Mouse (Mus musculus): ENCODE measurements around the gene Gga3. TPM values are rescaled to one million over a fixed set of nuclear protein-coding genes. Genes with fewer than 3 reads are reported as not detected.
"Not testable (repeated sequence)": the region's sequence is repeated elsewhere in the genome, so short reads cannot be mapped to it uniquely, and the experiment has no call there.

Gene Gga3
- total RNA-seq (2014; fragmentation: Nextera tagmentation) (58.5 and 95.5 TPM in 2 replicates), total RNA-seq (2017) (13.7 and 22.7 TPM in 2 replicates), polyA plus RNA-seq (2012) (102 and 144 TPM in 2 replicates)

DNA sequence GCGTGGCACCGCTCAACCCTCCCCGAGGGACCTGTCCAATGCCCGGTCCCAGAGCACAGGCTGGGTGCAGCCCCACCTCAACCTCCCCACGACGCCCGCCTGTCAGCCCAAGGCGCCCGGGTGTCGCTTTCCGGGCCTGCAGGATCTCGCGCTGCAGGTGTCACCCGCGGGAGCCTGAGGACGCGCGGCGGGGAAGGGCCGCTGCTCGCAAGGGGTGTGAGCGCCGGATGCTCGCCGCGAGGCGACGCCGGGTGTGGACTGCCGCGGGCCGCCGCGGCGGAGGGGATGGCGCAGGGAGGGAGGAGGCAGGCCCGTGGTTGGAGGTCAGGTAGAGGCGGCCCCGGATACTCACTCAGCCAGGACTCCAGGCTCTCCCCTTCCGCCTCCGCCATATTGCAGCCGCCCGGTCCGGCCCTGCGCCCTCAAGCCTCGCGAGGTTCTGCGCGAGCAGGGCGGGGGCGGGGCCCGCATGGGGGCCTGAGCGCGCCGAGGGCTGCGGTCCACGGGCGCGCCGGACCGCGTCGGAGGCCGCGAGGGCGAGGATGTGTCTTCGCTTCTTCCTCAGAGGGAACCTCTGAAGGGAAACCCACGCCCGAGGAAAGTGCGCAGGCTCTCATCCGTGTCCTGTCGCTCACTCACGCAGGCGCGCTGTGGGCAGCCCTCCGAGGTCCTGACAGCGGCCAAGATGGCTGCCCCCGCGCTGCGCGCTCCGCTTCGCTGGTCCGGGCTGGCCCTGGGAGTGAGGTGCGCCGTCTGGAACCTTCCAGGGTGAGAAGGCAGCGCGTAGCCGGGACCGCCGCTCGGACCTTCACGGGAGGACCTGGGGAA is at the start of gene Gga3, which contains the start of gene Mrps7:
Gga3 (minus strand) TSS at position 576 of the 828 bp plus-strand sequence.
Mrps7 (plus strand) TSS at position 450 of the 828 bp plus-strand sequence.
- peaks cover 78% of the 10 kb centered on the region for H3K4me1 ChIP-seq (ENCODE audit: insufficient read depth, low read depth, low read length)
- H3K27me3 ChIP-seq (ENCODE audit: insufficient read depth, low read length), result no peaks in the 10 kb centered on the region
- H3K9me3 ChIP-seq (replicated peaks), result no peaks in the 10 kb centered on the region
- TF ChIP-seq POLR2AphosphoS5 (IDR thresholded peaks at IDR 0.05; ENCODE audit: insufficient replicate concordance, low read depth, low read length) (no peak), GATA2 (IDR thresholded peaks at IDR 0.05; ENCODE audit: borderline replicate concordance, low read depth, low read length) (no peak), CTCF (IDR thresholded peaks at IDR 0.05; ENCODE audit: low read depth, low read length) (no peak), GATA1 (IDR thresholded peaks at IDR 0.05; ENCODE audit: borderline replicate concordance, low read length) (no peak)
- peak; percentile 90 for DNase-seq (ENCODE audit: low spot score)
- H3K4me3 ChIP-seq (ENCODE audit: low read depth, low read length), result peak within 1 kb of the TSS; percentile 97
- peak; percentile 83 for ATAC-seq (ENCODE audit: extremely low read depth, insufficient number of reproducible peaks, low FRiP score, poor library complexity, severe bottlenecking)
- peaks cover 75% of the 10 kb centered on the region for H3K36me3 ChIP-seq (replicated peaks)

DNA sequence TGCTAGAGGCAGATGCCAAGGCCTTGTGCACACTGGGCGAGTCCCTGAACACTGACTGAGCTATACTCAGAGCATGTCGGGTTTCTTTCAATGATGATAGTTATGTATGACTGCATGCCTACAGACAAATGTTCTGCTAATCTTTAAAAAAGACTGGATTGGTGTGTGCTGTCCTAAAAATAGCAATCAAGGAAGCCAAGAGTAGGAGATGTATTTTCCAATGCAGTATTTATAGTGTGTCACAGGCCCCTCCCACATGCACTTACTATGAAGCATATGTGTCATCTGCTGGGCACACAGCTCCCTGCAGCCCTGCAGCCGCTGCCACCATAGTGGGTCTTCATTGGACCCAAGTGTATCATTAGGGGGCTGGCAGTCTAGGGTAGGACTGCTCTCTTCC is 49.3 kb upstream of the Gga3 start:
- ATAC-seq (ENCODE audit: extremely low read depth, insufficient number of reproducible peaks, low FRiP score, poor library complexity, severe bottlenecking), result no peak
- Histone ChIP-seq H3K4me3 (ENCODE audit: low read depth, low read length) (no peak overlapping the region), H3K27me3 (ENCODE audit: insufficient read depth, low read length) (no peaks in the 10 kb centered on the region), H3K4me1 (ENCODE audit: insufficient read depth, low read depth, low read length) (peaks cover 31% of the 10 kb centered on the region), H3K36me3 (replicated peaks) (peaks cover 95% of the 10 kb centered on the region), H3K9me3 (replicated peaks) (no peaks in the 10 kb centered on the region)
- DNase-seq (ENCODE audit: low spot score), result no peak
- TF ChIP-seq CTCF (IDR thresholded peaks at IDR 0.05; ENCODE audit: low read depth, low read length), result no peak

DNA sequence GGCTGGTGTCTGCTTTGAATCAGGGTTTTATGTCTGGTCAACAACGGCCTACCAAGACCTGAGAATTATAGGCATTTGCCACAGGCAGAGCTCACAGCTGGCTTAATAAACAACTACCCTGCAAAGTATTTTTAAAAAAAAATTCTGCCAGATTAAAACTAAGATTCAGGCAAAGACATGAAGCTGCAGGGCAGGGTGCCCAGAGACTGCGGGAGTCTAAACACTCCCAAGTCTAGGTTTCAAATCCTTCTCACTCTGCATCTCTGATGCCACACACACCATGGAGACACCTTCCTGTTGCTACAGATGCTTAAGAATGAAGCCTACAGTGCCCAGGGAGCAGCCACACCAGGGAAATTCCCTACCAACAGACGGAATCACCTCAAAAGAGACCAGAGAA is 47.8 kb upstream of the Gga3 start:
- H3K27me3 ChIP-seq (ENCODE audit: insufficient read depth, low read length), result no peaks in the 10 kb centered on the region
- H3K4me3 ChIP-seq (ENCODE audit: low read depth, low read length), result no peak overlapping the region
- DNase-seq (ENCODE audit: low spot score) (no peak), ATAC-seq (ENCODE audit: extremely low read depth, insufficient number of reproducible peaks, low FRiP score, poor library complexity, severe bottlenecking) (no peak)
- TF ChIP-seq POLR2AphosphoS5 (IDR thresholded peaks at IDR 0.05; ENCODE audit: insufficient replicate concordance, low read depth, low read length), result no peak
- no peak for TF ChIP-seq GATA2 (IDR thresholded peaks at IDR 0.05; ENCODE audit: borderline replicate concordance, low read depth, low read length)
- no peak for TF ChIP-seq GATA1 (IDR thresholded peaks at IDR 0.05; ENCODE audit: borderline replicate concordance, low read length)
- no peak for TF ChIP-seq TAL1 (conservative IDR thresholded peaks at IDR 0.05; ENCODE audit: low read depth, low read length)
- TF ChIP-seq CTCF (IDR thresholded peaks at IDR 0.05; ENCODE audit: low read depth, low read length), result no peak
- no peaks in the 10 kb centered on the region for H3K9me3 ChIP-seq (replicated peaks)
- H3K36me3 ChIP-seq (replicated peaks), result peaks cover 99% of the 10 kb centered on the region
- H3K4me1 ChIP-seq (ENCODE audit: insufficient read depth, low read depth, low read length), result peaks cover 33% of the 10 kb centered on the region

DNA sequence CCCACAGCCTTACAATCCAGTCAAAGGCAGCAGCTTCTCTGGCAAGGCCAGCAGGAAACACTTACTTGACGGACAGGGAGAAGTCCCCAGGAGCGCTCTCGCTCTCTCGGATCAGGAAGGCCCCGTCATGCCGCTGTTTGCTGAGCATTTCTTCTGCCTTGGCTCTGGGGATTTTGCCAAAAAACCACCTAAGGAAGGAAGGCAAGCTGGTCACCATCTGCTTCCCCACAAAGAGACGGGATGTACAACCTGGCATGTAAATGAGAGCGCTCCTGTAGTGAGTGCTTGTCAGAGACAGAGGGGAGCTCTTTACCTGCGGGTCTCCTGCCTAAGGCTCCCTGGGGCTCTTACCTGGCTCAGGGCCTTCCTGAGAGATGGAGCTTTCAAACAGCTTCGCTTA is 45.9 kb upstream of the Gga3 start:
- Histone ChIP-seq H3K36me3 (replicated peaks) (peaks cover 97% of the 10 kb centered on the region), H3K9me3 (replicated peaks) (no peaks in the 10 kb centered on the region), H3K4me1 (ENCODE audit: insufficient read depth, low read depth, low read length) (peaks cover 30% of the 10 kb centered on the region), H3K4me3 (ENCODE audit: low read depth, low read length) (no peak overlapping the region), H3K27me3 (ENCODE audit: insufficient read depth, low read length) (no peaks in the 10 kb centered on the region)
- no peak for ATAC-seq (ENCODE audit: extremely low read depth, insufficient number of reproducible peaks, low FRiP score, poor library complexity, severe bottlenecking)
- DNase-seq (ENCODE audit: low spot score), result no peak
- TF ChIP-seq POLR2AphosphoS5 (IDR thresholded peaks at IDR 0.05; ENCODE audit: insufficient replicate concordance, low read depth, low read length), result no peak
- no peak for TF ChIP-seq TAL1 (conservative IDR thresholded peaks at IDR 0.05; ENCODE audit: low read depth, low read length)
- TF ChIP-seq CTCF (IDR thresholded peaks at IDR 0.05; ENCODE audit: low read depth, low read length), result no peak
- TF ChIP-seq GATA2 (IDR thresholded peaks at IDR 0.05; ENCODE audit: borderline replicate concordance, low read depth, low read length), result no peak
- TF ChIP-seq GATA1 (IDR thresholded peaks at IDR 0.05; ENCODE audit: borderline replicate concordance, low read length), result no peak

DNA sequence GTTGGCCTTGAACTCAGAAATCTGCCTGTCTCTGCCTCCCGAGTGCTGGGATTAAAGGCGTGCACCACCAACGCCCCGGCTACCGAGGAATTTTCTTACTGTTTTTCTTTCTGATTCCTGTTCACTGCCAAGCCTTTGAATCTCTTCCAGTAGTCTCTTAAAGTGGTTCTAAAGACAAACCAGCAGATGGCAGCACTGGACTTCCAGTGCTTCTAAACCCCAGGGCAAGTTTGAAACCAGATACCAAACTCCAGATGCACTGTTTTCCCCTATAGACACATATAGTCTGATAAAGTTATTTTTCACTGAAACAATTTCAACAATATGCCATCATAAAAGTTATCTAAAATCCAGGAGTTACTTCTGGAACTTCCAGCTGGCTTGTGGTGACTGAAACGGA is 43.6 kb upstream of the Gga3 start:
- Histone ChIP-seq H3K36me3 (replicated peaks) (peaks cover 94% of the 10 kb centered on the region), H3K4me3 (ENCODE audit: low read depth, low read length) (no peak overlapping the region), H3K27me3 (ENCODE audit: insufficient read depth, low read length) (no peaks in the 10 kb centered on the region), H3K9me3 (replicated peaks) (no peaks in the 10 kb centered on the region), H3K4me1 (ENCODE audit: insufficient read depth, low read depth, low read length) (peaks cover 35% of the 10 kb centered on the region)
- DNase-seq (ENCODE audit: low spot score), result no peak
- TF ChIP-seq CTCF (IDR thresholded peaks at IDR 0.05; ENCODE audit: low read depth, low read length), result no peak
- no peak for TF ChIP-seq POLR2AphosphoS5 (IDR thresholded peaks at IDR 0.05; ENCODE audit: insufficient replicate concordance, low read depth, low read length)
- no peak for TF ChIP-seq GATA1 (IDR thresholded peaks at IDR 0.05; ENCODE audit: borderline replicate concordance, low read length)
- no peak for TF ChIP-seq GATA2 (IDR thresholded peaks at IDR 0.05; ENCODE audit: borderline replicate concordance, low read depth, low read length)
- TF ChIP-seq TAL1 (conservative IDR thresholded peaks at IDR 0.05; ENCODE audit: low read depth, low read length), result no peak
- ATAC-seq (ENCODE audit: extremely low read depth, insufficient number of reproducible peaks, low FRiP score, poor library complexity, severe bottlenecking), result no peak

DNA sequence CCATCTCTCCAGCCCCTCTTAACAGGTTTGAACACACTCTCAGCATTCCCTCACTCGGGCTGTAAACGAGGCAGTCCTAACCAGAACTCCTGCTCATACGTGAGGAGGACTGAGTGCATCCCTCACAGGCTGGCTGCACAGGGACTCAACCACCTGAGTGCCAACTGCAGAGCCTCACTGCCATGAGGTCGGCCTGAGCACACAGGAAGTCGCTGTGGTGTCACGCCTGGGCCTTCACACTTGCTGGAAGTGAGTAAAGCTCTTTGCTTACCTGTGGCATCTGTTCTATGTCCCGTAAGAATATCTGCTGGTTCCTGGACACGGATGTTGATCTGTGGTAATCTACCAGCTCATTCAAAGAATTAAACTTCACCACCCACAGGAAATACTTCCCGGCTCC is 42.6 kb upstream of the Gga3 start:
- DNase-seq (ENCODE audit: low spot score), result no peak
- no peaks in the 10 kb centered on the region for H3K9me3 ChIP-seq (replicated peaks)
- H3K4me3 ChIP-seq (ENCODE audit: low read depth, low read length), result no peak overlapping the region
- peaks cover 94% of the 10 kb centered on the region for H3K36me3 ChIP-seq (replicated peaks)
- H3K4me1 ChIP-seq (ENCODE audit: insufficient read depth, low read depth, low read length), result peaks cover 44% of the 10 kb centered on the region
- ATAC-seq (ENCODE audit: extremely low read depth, insufficient number of reproducible peaks, low FRiP score, poor library complexity, severe bottlenecking), result no peak
- no peaks in the 10 kb centered on the region for H3K27me3 ChIP-seq (ENCODE audit: insufficient read depth, low read length)
- TF ChIP-seq CTCF (IDR thresholded peaks at IDR 0.05; ENCODE audit: low read depth, low read length) (no peak), GATA2 (IDR thresholded peaks at IDR 0.05; ENCODE audit: borderline replicate concordance, low read depth, low read length) (no peak), GATA1 (IDR thresholded peaks at IDR 0.05; ENCODE audit: borderline replicate concordance, low read length) (no peak), TAL1 (conservative IDR thresholded peaks at IDR 0.05; ENCODE audit: low read depth, low read length) (no peak), POLR2AphosphoS5 (IDR thresholded peaks at IDR 0.05; ENCODE audit: insufficient replicate concordance, low read depth, low read length) (no peak)

DNA sequence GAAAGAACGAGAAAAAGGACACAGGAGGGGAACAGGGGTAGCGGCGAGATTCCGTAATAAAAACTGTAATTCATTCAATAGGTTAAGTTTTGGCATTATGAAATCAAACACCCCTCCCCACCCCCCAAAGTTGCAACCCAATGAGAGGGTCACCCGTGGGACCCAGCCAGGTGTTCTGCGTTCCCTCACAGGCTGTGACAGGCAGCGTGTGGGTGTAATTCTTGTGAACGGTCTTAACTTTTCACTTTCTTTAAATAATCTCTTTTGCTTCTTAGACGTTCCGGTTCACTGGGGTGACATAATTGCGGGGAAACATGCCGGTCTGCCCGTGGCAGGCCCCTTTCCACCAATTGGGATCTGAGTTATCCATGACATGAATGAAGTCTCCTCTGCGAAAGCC is 41.6 kb upstream of the Gga3 start:
- not testable (repeated sequence) for ATAC-seq (ENCODE audit: extremely low read depth, insufficient number of reproducible peaks, low FRiP score, poor library complexity, severe bottlenecking); H3K9me3 ChIP-seq (replicated peaks); DNase-seq (ENCODE audit: low spot score); H3K4me3 ChIP-seq (ENCODE audit: low read depth, low read length); H3K27me3 ChIP-seq (ENCODE audit: insufficient read depth, low read length)
- Histone ChIP-seq H3K36me3 (replicated peaks) (peaks cover 88% of the 10 kb centered on the region), H3K4me1 (ENCODE audit: insufficient read depth, low read depth, low read length) (peaks cover 54% of the 10 kb centered on the region)

Measured in G1E (cell line).